Mouse (Mus musculus) adrenal gland, postnatal 36 days (tissue): ENCODE data around the gene Mbd6. TPM values are rescaled to one million over a fixed set of nuclear protein-coding genes. Genes with fewer than 3 reads are reported as not detected.

Experiments used
- DNase-seq, 2 experiments: peaks; one replicate each; pipeline ENCODE4 v3.0.0; 2021; ENCODE audit warnings: mixed read lengths in 1 of 2
- total RNA-seq, 2 experiments: library from RNA; stranded (reverse); gene quantifications; 2 replicates each; pipeline ENCODE4 v1.2.3; 2021

Mbd6 gene
- total RNA-seq, 2 experiments from 2014 or later, result 42.0 to 45.2 TPM

- peak; percentile 67 to 68 for DNase-seq
Measured at GRCm38 (mm10) chr10:127288328-127288799, 454 bp downstream of the Mbd6 start.

- DNase-seq, result no peak
Measured at GRCm38 (mm10) chr10:127287936-127288293, 903 bp downstream of the Mbd6 start.

- no peak for DNase-seq
Measured at GRCm38 (mm10) chr10:127287271-127287935, 1.4 kb downstream of the Mbd6 start.

- no peak for DNase-seq
Measured at GRCm38 (mm10) chr10:127286730-127287129, 2.1 kb downstream of the Mbd6 start.

GRCm38 (mm10) chr10:127286194-127286593 is 2.6 kb downstream of the Mbd6 start:
- DNase-seq, result no peak

- no peak for DNase-seq
Measured at GRCm38 (mm10) chr10:127285644-127286043, 3.2 kb downstream of the Mbd6 start.

GRCm38 (mm10) chr10:127284724-127285500 is 3.9 kb downstream of the Mbd6 start:
- DNase-seq, result no peak

- no peak for DNase-seq
Measured at GRCm38 (mm10) chr10:127284105-127284622, 4.7 kb downstream of the Mbd6 start.

GRCm38 (mm10) chr10:127282620-127283215 is 6.1 kb downstream of the Mbd6 start:
- peak; percentile 57 to 66 for DNase-seq

GRCm38 (mm10) chr10:127281316-127281715 is 7.5 kb downstream of the Mbd6 start:
- DNase-seq, result no peak

- DNase-seq, result no peak
Measured at GRCm38 (mm10) chr10:127279730-127280129, 9.1 kb downstream of the Mbd6 start.

- no peak for DNase-seq
Measured at GRCm38 (mm10) chr10:127274261-127275022, 14.4 kb downstream of the Mbd6 start.

GRCm38 (mm10) chr10:127272371-127272770 is 16.4 kb downstream of the Mbd6 start:
- DNase-seq, result no peak

- no peak for DNase-seq
Measured at GRCm38 (mm10) chr10:127269884-127270283, 18.9 kb downstream of the Mbd6 start.

- no peak for DNase-seq
Measured at GRCm38 (mm10) chr10:127269036-127269435, 19.8 kb downstream of the Mbd6 start.

- DNase-seq, result no peak
Measured at GRCm38 (mm10) chr10:127268401-127268800, 20.4 kb downstream of the Mbd6 start.

- no peak for DNase-seq
Measured at GRCm38 (mm10) chr10:127267318-127267717, 21.5 kb downstream of the Mbd6 start.

- DNase-seq, result peak; percentile 96 to 97
Measured at GRCm38 (mm10) chr10:127266112-127267091, 22.4 kb downstream of the Mbd6 start, which contains the start of gene Dctn2. Dctn2 (plus strand) TSS chr10:127266368.

GRCm38 (mm10) chr10:127265727-127266111 is 23.1 kb downstream of the Mbd6 start:
- no peak for DNase-seq

- DNase-seq, result no peak
Measured at GRCm38 (mm10) chr10:127264971-127265370, 23.8 kb downstream of the Mbd6 start.

GRCm38 (mm10) chr10:127264336-127264735 is 24.5 kb downstream of the Mbd6 start:
- DNase-seq, result no peak
